Mouse (Mus musculus): ENCODE results near the gene Apoa5.

GRCm38 (mm10) chr9:46261131-46261530 is 7.3 kb upstream of the Apoa5 start:
- TF ChIP-seq CTCF (conservative IDR thresholded peaks at IDR 0.05; ENCODE audit: insufficient read depth, insufficient read length, low read depth, low read length) (no peak), POLR2A (IDR thresholded peaks at IDR 0.05; ENCODE audit: low read depth, low read length) (no peak)
